Mouse (Mus musculus) erythroid progenitor cell, adult 5-6 weeks (primary cell): ENCODE results near the gene Bcas3. TPM values are rescaled to one million over a fixed set of nuclear protein-coding genes. Genes with fewer than 3 reads are reported as not detected.

Source experiments
- ATAC-seq: replicated peaks from 2 replicates; pipeline ENCODE4 v1.8.0; 2016; ENCODE audit warnings: moderate number of reproducible peaks, mild to moderate bottlenecking, moderate TSS enrichment, inconsistent platforms; ENCODE audit not compliant: poor library complexity, low FRiP score, severe bottlenecking
- total RNA-seq, 2 experiments: library from RNA; stranded (forward) in 1 of 2; stranded (reverse) in 1 of 2; fragments of 150-400 nt in 1 of 2; fragments of 186-747, 209-891 nt in 1 of 2; gene quantifications; 2 replicates each; pipeline versions ENCODE4 v1.2.3 to v1.2.4; 2015 to 2017; ENCODE audit warnings: low replicate concordance in 2 of 2

Gene Bcas3
- total RNA-seq, 2 experiments from 2014 or later, result 35.8 to 60.8 TPM

- no peak for ATAC-seq
Observed at GRCm38 (mm10) chr11:85833761-85834385, 480.9 kb downstream of the Bcas3 start.

GRCm38 (mm10) chr11:85834386-85834931 is 481.5 kb downstream of the Bcas3 start:
- ATAC-seq, result no peak

GRCm38 (mm10) chr11:85835001-85835752 is 482.2 kb downstream of the Bcas3 start:
- no peak for ATAC-seq

- ATAC-seq, result no peak
Observed at GRCm38 (mm10) chr11:85835753-85836522, 483.0 kb downstream of the Bcas3 start.

- ATAC-seq, result no peak
Observed at GRCm38 (mm10) chr11:85836523-85837290, 483.7 kb downstream of the Bcas3 start.

GRCm38 (mm10) chr11:85837291-85837647 is 484.3 kb downstream of the Bcas3 start:
- no peak for ATAC-seq

GRCm38 (mm10) chr11:85837648-85838423 is 484.9 kb downstream of the Bcas3 start:
- ATAC-seq, result no peak

- ATAC-seq, result no peak
Observed at GRCm38 (mm10) chr11:85838424-85839257, 485.7 kb downstream of the Bcas3 start.

- no peak for ATAC-seq
Observed at GRCm38 (mm10) chr11:85839258-85840030, 486.5 kb downstream of the Bcas3 start.

- no peak for ATAC-seq
Observed at GRCm38 (mm10) chr11:85840031-85840802, 487.2 kb downstream of the Bcas3 start.

GRCm38 (mm10) chr11:85840803-85841145 is 487.8 kb downstream of the Bcas3 start:
- ATAC-seq, result no peak

- ATAC-seq, result no peak
Observed at GRCm38 (mm10) chr11:85841211-85841681, 488.3 kb downstream of the Bcas3 start.

- no peak for ATAC-seq
Observed at GRCm38 (mm10) chr11:85841980-85842379, 489.0 kb downstream of the Bcas3 start.

- no peak for ATAC-seq
Observed at GRCm38 (mm10) chr11:85842596-85843346, 489.8 kb downstream of the Bcas3 start.

GRCm38 (mm10) chr11:85843347-85843692 is 490.4 kb downstream of the Bcas3 start:
- ATAC-seq, result peak; percentile 35; the same call in 1 of the 2 replicates
